Mouse (Mus musculus): ENCODE results near the gene Cfap73.

GRCm38 (mm10) chr5:120634131-120634530 lies at the start of gene Cfap73:
- no peak for TF ChIP-seq POLR2A (IDR thresholded peaks at IDR 0.05; ENCODE audit: borderline replicate concordance, insufficient read depth, low read length)
- TF ChIP-seq CTCF (IDR thresholded peaks at IDR 0.05; ENCODE audit: borderline replicate concordance, insufficient read depth, low read depth, low read length): no peak

Data from cerebellum, adult 2 months (tissue).